Mouse (Mus musculus): ENCODE data around the gene Msi2.

Msi2 gene

GRCm38 (mm10) chr11:88542817-88543216 lies 175.5 kb downstream of the Msi2 start:
- in situ Hi-C loops (cut with MboI, MseI): no loop called here

- in situ Hi-C loops (cut with MboI, MseI): no loop called here
These were observed 176.4 kb downstream of the Msi2 start for GRCm38 (mm10) chr11:88541666-88542639.

- in situ Hi-C loops (cut with MboI, MseI): no loop called here
These were observed 178.5 kb downstream of the Msi2 start for GRCm38 (mm10) chr11:88539637-88540478.

GRCm38 (mm10) chr11:88538710-88539340 lies 179.5 kb downstream of the Msi2 start:
- in situ Hi-C loops (cut with MboI, MseI): no loop called here

- in situ Hi-C loops (cut with MboI, MseI): no loop called here
These were observed 181.0 kb downstream of the Msi2 start for GRCm38 (mm10) chr11:88537344-88537743.

- in situ Hi-C loops (cut with MboI, MseI): no loop called here
These were observed 181.5 kb downstream of the Msi2 start for GRCm38 (mm10) chr11:88536861-88537260.

GRCm38 (mm10) chr11:88534331-88534929 lies 183.9 kb downstream of the Msi2 start:
- in situ Hi-C loops (cut with MboI, MseI): no loop called here

GRCm38 (mm10) chr11:88532016-88532415 lies 186.3 kb downstream of the Msi2 start:
- in situ Hi-C loops (cut with MboI, MseI): no loop called here

- in situ Hi-C loops (cut with MboI, MseI): no loop called here
These were observed 188.3 kb downstream of the Msi2 start for GRCm38 (mm10) chr11:88530032-88530431.

- in situ Hi-C loops (cut with MboI, MseI): no loop called here
These were observed 189.7 kb downstream of the Msi2 start for GRCm38 (mm10) chr11:88528522-88529101.

- in situ Hi-C loops (cut with MboI, MseI): no loop called here
These were observed 191.6 kb downstream of the Msi2 start for GRCm38 (mm10) chr11:88526711-88527110.

GRCm38 (mm10) chr11:88524790-88525575 lies 193.3 kb downstream of the Msi2 start:
- in situ Hi-C loops (cut with MboI, MseI): no loop called here

GRCm38 (mm10) chr11:88524437-88524789 lies 193.9 kb downstream of the Msi2 start:
- in situ Hi-C loops (cut with MboI, MseI): no loop called here

- in situ Hi-C loops (cut with MboI, MseI): no loop called here
These were observed 194.4 kb downstream of the Msi2 start for GRCm38 (mm10) chr11:88523921-88524320.

- in situ Hi-C loops (cut with MboI, MseI): no loop called here
These were observed 194.8 kb downstream of the Msi2 start for GRCm38 (mm10) chr11:88523511-88523910.

GRCm38 (mm10) chr11:88522114-88522513 lies 196.2 kb downstream of the Msi2 start:
- in situ Hi-C loops (cut with MboI, MseI): no loop called here

- in situ Hi-C loops (cut with MboI, MseI): no loop called here
These were observed 197.2 kb downstream of the Msi2 start for GRCm38 (mm10) chr11:88520951-88521730.

GRCm38 (mm10) chr11:88518361-88518760 lies 200.0 kb downstream of the Msi2 start:
- in situ Hi-C loops (cut with MboI, MseI): loop anchor here (10.0 kb wide), 1 partner anchor 306 kb away; no protein-coding TSS in a partner anchor
